Mouse (Mus musculus): ENCODE results near the gene Olfr781. TPM values are rescaled to one million over a fixed set of nuclear protein-coding genes. Genes with fewer than 3 reads are reported as not detected.
"Not testable (repeated sequence)": the region's sequence is repeated elsewhere in the genome, so short reads cannot be mapped to it uniquely, and the experiment has no call there.

The Olfr781 gene
- total RNA-seq (2021) = not detected

- intact Hi-C loops (cut with DNase I) = no loop called here
- no peak for DNase-seq
Measured at GRCm38 (mm10) chr10:129328554-129328953, at the start of gene Olfr781. Gene Olfr781 (plus strand): TSS chr10:129328854.

DNA sequence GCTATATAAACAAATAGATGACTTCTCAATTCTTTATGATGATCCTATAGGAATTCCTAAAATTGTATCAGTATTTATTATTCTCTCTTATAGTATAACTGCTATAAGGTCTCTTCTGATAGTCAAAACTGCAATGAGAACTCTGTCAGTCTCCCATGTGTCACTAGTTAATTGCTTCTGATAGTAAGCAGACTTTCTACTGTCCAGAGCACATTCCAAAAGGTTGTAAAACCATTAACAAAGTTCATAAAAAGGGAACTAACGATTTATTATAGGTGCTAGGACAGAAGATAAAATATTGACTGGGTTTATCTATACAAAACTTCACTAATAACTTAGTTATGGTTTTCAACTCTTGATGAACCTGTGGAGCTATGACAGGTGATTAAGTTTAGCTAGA lies 15.7 kb upstream of the Olfr781 start:
- intact Hi-C loops (cut with DNase I); DNase-seq: not testable (repeated sequence)

DNA sequence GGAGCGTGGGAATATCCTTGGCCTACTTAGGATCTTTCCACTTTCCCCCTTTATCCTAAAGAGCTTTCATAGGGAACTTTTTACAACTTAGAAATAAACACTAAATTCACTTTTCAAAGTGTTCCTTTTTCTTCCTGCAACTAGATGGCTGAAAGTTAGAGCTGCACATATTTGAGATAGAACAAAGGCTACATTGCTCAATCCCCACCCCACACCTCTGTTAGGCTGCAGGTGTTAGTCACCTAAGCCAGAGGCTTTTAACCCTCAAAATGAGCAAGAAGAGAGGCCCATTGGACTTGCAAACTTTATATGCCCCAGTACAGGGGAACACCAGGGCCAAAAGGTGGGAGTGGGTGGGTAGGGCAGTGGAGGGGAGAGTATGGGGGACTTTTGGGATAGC lies 15.1 kb upstream of the Olfr781 start:
- intact Hi-C loops (cut with DNase I); DNase-seq: not testable (repeated sequence)

DNA sequence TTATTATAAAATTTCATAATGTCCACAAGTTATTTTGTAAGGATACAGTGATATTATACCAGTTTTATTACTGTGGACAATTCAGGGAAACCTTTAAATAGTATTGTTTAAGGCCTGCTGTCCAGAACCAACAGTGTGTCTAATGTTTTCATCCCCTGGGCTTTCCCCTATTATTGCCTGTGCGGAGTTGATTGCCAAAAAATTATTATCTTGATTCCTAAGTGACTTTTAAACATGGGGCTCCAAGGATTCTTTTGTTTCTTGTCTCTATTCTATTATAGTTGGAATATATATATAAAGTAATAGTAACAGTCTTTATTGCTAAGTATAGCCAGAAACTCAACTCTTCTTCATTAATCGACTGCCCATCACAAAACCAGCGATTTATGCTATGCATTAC lies 10.8 kb upstream of the Olfr781 start, which contains the start of gene Olfr780:
Gene Olfr780 (plus strand): TSS at position 301 of the 400 bp plus-strand sequence.
- intact Hi-C loops (cut with DNase I) = no loop called here
- no peak for DNase-seq

DNA sequence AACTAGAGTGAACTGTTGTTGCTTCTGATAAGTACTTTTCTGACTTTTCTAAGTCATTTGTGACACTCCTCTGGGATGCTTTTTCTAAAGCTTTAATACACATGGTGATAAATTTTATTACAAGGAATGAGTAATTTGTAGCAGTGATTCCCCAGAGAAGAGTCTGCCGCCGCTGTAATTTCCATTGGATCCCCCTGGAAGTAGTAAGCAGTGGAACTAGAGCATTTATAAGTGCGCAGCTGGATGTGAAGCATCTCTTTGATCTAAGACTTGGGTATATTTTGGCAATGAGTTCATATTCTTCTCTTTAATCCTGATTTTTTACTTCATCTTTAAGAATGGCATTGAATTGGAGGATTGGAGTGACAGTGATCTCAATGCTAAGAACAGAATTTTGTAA lies 19.9 kb downstream of the Olfr781 start, which contains the start of gene Olfr782:
Gene Olfr782 (plus strand): TSS at position 301 of the 400 bp plus-strand sequence.
- DNase-seq = no peak
- intact Hi-C loops (cut with DNase I) = no loop called here

DNA sequence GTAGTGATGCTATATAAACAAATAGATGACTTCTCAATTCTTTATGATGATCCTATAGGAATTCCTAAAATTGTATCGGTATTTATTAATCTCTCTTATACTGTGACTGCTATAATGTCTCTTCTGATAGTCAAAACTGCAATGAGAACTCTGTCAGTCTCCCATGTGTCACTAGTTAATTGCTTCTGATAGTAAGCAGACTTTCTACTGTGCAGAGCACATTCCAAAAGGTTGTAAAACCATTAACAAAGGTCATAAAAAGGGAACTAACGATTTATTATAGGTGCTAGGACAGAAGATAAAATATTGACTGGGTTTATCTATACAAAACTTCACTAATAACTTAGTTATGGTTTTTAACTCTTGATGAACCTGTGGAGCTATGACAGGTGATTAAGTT lies 23.8 kb downstream of the Olfr781 start:
- intact Hi-C loops (cut with DNase I) = not testable (repeated sequence)

DNA sequence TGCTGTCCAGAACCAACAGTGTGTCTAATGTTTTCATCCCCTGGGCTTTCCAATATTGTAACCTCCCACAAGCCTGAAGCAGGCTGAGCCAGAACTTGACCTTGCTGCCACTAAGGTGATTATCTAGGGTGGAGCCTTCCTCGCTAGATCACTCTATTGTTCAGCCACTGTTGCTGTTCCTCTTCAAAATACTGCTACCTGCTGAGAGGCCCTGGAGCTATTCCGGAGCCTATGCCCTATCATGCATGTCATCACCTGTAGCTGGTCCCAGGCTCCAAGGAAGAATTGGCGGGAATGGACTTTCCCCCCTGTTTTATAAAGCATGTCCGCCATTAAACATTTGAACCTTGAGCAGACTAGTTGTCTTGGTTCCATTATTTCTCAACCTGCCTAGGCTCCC lies 27.8 kb downstream of the Olfr781 start:
- DNase-seq; intact Hi-C loops (cut with DNase I): not testable (repeated sequence)

More for the DNA sequence above, 23.8 kb downstream of the Olfr781 start:
- not testable (repeated sequence) for DNase-seq

GRCm38 (mm10) chr10:129357307-129357706 lies 28.7 kb downstream of the Olfr781 start:
- DNase-seq = no peak
- intact Hi-C loops (cut with DNase I) = no loop called here

GRCm38 (mm10) chr10:129374051-129374450 lies 45.4 kb downstream of the Olfr781 start:
- DNase-seq; intact Hi-C loops (cut with DNase I): not testable (repeated sequence)

Other genes with a start within 250 kb of the Olfr781 start
- under 1 TPM in 1 of 2 experiments, not detected in 1; 0.14 TPM for gene Olfr767, start 245.9 kb upstream of the Olfr781 start, total RNA-seq (2021)
- gene Olfr768, start 229.5 kb upstream of the Olfr781 start, total RNA-seq (2021) = not detected
- not detected for gene Olfr769, start 211.0 kb upstream of the Olfr781 start, total RNA-seq (2021)
- not detected for gene Olfr770, start 189.9 kb upstream of the Olfr781 start, total RNA-seq (2021)
- not detected for gene Olfr771, start 164.1 kb upstream of the Olfr781 start, total RNA-seq (2021)
- gene Olfr772, start 150.9 kb upstream of the Olfr781 start, total RNA-seq (2021) = not detected
- not detected for gene Olfr773, start 141.4 kb upstream of the Olfr781 start, total RNA-seq (2021)
- not detected for gene Olfr774, start 92.7 kb upstream of the Olfr781 start, total RNA-seq (2021)
- not detected for gene Olfr775, start 80.4 kb upstream of the Olfr781 start, total RNA-seq (2021)
- gene Olfr776, start 69.7 kb upstream of the Olfr781 start, total RNA-seq (2021) = not detected
- not detected for gene Olfr777, start 57.4 kb upstream of the Olfr781 start, total RNA-seq (2021)
- not detected for gene Olfr780, start 10.7 kb upstream of the Olfr781 start, total RNA-seq (2021)
- gene Olfr782, start 20.0 kb downstream of the Olfr781 start, total RNA-seq (2021) = not detected
- gene Olfr784, start 55.2 kb downstream of the Olfr781 start, total RNA-seq (2021) = under 1 TPM; 0.26 to 0.32 TPM
- not detected for gene Olfr785, start 76.6 kb downstream of the Olfr781 start, total RNA-seq (2021)
- not detected for gene Olfr786, start 98.5 kb downstream of the Olfr781 start, total RNA-seq (2021)
- gene Olfr787, start 133.0 kb downstream of the Olfr781 start, total RNA-seq (2021) = not detected
- gene Olfr788, start 142.1 kb downstream of the Olfr781 start, total RNA-seq (2021) = not detected
- gene Olfr789, start 155.9 kb downstream of the Olfr781 start, total RNA-seq (2021) = not detected
- gene Olfr790, start 169.6 kb downstream of the Olfr781 start, total RNA-seq (2021) = not detected
- not detected for gene Olfr791, start 192.9 kb downstream of the Olfr781 start, total RNA-seq (2021)
- gene Olfr792, start 210.3 kb downstream of the Olfr781 start, total RNA-seq (2021) = not detected
- gene Olfr794, start 238.8 kb downstream of the Olfr781 start, total RNA-seq (2021) = not detected

Data from left cerebral cortex, postnatal 4 days (tissue).